Mouse (Mus musculus) midbrain, embryonic 11.5 days (tissue): ENCODE measurements at regions not wholly inside any gene's neighbourhood (a gene's known extent, or its start where the extent isn't known, plus 50 kb on each side); places are given as distances from the start of the nearest gene placed in this dataset.
A peak's percentile ranks its signal among the peaks of the same experiment; 100 is the strongest.

Experiments
- ATAC-seq: fragments of 200-750 bp; cut with Nextera tagmentation; 2 replicates; pipeline ENCODE4 v1.8.0; 2017; ENCODE audit warnings: moderate TSS enrichment, moderate library complexity; ENCODE audit not compliant: low FRiP score
- DNase-seq: peaks from one replicate; pipeline ENCODE4 v3.0.0; 2015; ENCODE audit warnings: low spot score; ENCODE audit errors: missing footprints
- H3K27ac ChIP-seq: fragments of 300-500 bp; sonication (generic); 2 replicates; pipeline ENCODE4 v1.5.1; 2014; ENCODE audit warnings: low read depth, low read length
- H3K27me3 ChIP-seq: fragments of 300-500 bp; sonication (generic); 2 replicates; pipeline ENCODE4 v1.6.1; 2014; ENCODE audit warnings: mild to moderate bottlenecking, low read length, moderate library complexity, mixed read lengths; ENCODE audit not compliant: control insufficient read depth, insufficient read depth
- H3K36me3 ChIP-seq: fragments of 300-500 bp; sonication (generic); 2 replicates; pipeline ENCODE4 v1.6.1; 2014; ENCODE audit warnings: mild to moderate bottlenecking, low read length, moderate library complexity, mixed read lengths; ENCODE audit not compliant: control insufficient read depth, insufficient read depth
- H3K4me1 ChIP-seq: fragments of 300-500 bp; sonication (generic); 2 replicates; pipeline ENCODE4 v1.6.1; 2014; ENCODE audit warnings: low read length; ENCODE audit not compliant: control insufficient read depth, insufficient read depth
- H3K4me2 ChIP-seq: fragments of 300-500 bp; sonication (generic); 2 replicates; pipeline ENCODE4 v1.6.1; 2014; ENCODE audit warnings: mild to moderate bottlenecking, moderate library complexity
- H3K4me3 ChIP-seq: fragments of 300-500 bp; sonication (generic); 2 replicates; pipeline ENCODE4 v1.5.1; 2014; ENCODE audit warnings: low read depth, low read length
- H3K9ac ChIP-seq: fragments of 300-500 bp; sonication (generic); 2 replicates; pipeline ENCODE4 v1.6.1; 2014; ENCODE audit warnings: low read length
- H3K9me3 ChIP-seq: fragments of 300-500 bp; sonication (generic); 2 replicates; pipeline ENCODE4 v1.6.1; 2016; ENCODE audit warnings: low read length; ENCODE audit not compliant: control insufficient read depth
- WGBS: fragments of 180-500 bp; shearing (Covaris S2); extraction: QIAGEN DNeasy Blood & Tissue Kit; methylation state at CpG from one replicate; pipeline ENCODE4 v1.1.7; 2014; 5-methylcytosine and 5-hydroxymethylcytosine counted together

GRCm38 (mm10) chr6:51207587-51208361 is 224.7 kb upstream of the Nfe2l3 start:
- H3K36me3 ChIP-seq = no peaks in the 10 kb centered on the region
- H3K4me2 ChIP-seq = peak overlapping the region; percentile 46
- ATAC-seq (peak; percentile 71), DNase-seq (peak; percentile 92)
- H3K9me3 ChIP-seq = no peaks in the 10 kb centered on the region
- H3K4me1 ChIP-seq = peaks cover 12% of the 10 kb centered on the region
- H3K4me3 ChIP-seq = 0 out of 2 replicates have a peak overlapping the region, but pooled peaks have one; percentile 7
- H3K27ac ChIP-seq = peak overlapping the region; percentile 67
- 1% methylated on average over 21 of the region's 21 CpGs for WGBS
- H3K9ac ChIP-seq = peak overlapping the region; percentile 40
- peaks cover 10% of the 10 kb centered on the region for H3K27me3 ChIP-seq

- H3K9ac ChIP-seq = no peak overlapping the region
- H3K4me3 ChIP-seq = no peak overlapping the region
- no peaks in the 10 kb centered on the region for H3K9me3 ChIP-seq
- no peak overlapping the region for H3K4me2 ChIP-seq
- H3K4me1 ChIP-seq = peaks cover 12% of the 10 kb centered on the region
- peaks cover 10% of the 10 kb centered on the region for H3K27me3 ChIP-seq
- H3K27ac ChIP-seq = no peak overlapping the region
- peak; percentile 96 for DNase-seq
- H3K36me3 ChIP-seq = no peaks in the 10 kb centered on the region
- 2% methylated on average over 5 of the region's 6 CpGs for WGBS
- ATAC-seq = 0 out of 2 replicates have a peak, but pooled peaks have one; percentile 69
Observed at GRCm38 (mm10) chr6:51208660-51209396, 223.6 kb upstream of the Nfe2l3 start.

- WGBS = 72% methylated on average over 7 of the region's 7 CpGs
- H3K4me2 ChIP-seq = no peak overlapping the region
- H3K4me3 ChIP-seq = no peak overlapping the region
- DNase-seq = peak; percentile 74
- no peaks in the 10 kb centered on the region for H3K9me3 ChIP-seq
- H3K36me3 ChIP-seq = no peaks in the 10 kb centered on the region
- peaks cover 12% of the 10 kb centered on the region for H3K4me1 ChIP-seq
- H3K9ac ChIP-seq = no peak overlapping the region
- ATAC-seq = no peak
- H3K27me3 ChIP-seq = peaks cover 10% of the 10 kb centered on the region
- H3K27ac ChIP-seq = no peak overlapping the region
Observed at GRCm38 (mm10) chr6:51211418-51211817, 221.1 kb upstream of the Nfe2l3 start.

- WGBS = 89% methylated on average over 8 of the region's 8 CpGs
- ATAC-seq = no peak
- no peaks in the 10 kb centered on the region for H3K36me3 ChIP-seq
Observed at GRCm38 (mm10) chr6:51212216-51212615, 220.3 kb upstream of the Nfe2l3 start.

GRCm38 (mm10) chr6:51215371-51215770 is 217.1 kb upstream of the Nfe2l3 start:
- no peak overlapping the region for H3K9ac ChIP-seq
- no peak overlapping the region for H3K4me3 ChIP-seq
- H3K4me1 ChIP-seq = no peaks in the 10 kb centered on the region
- WGBS = 90% methylated on average over 10 of the region's 10 CpGs
- H3K27ac ChIP-seq = no peak overlapping the region
- H3K36me3 ChIP-seq = no peaks in the 10 kb centered on the region
- H3K9me3 ChIP-seq = no peaks in the 10 kb centered on the region
- no peak for ATAC-seq
- no peak overlapping the region for H3K4me2 ChIP-seq
- no peaks in the 10 kb centered on the region for H3K27me3 ChIP-seq
- DNase-seq = no peak

More at GRCm38 (mm10) chr6:51212216-51212615, 220.3 kb upstream of the Nfe2l3 start:
- Histone ChIP-seq H3K4me1 (peaks cover 8% of the 10 kb centered on the region), H3K9me3 (no peaks in the 10 kb centered on the region), H3K9ac (no peak overlapping the region), H3K27ac (no peak overlapping the region), H3K4me2 (no peak overlapping the region), H3K27me3 (peaks cover 6% of the 10 kb centered on the region; the same call in 1 of the 2 replicates), H3K4me3 (no peak overlapping the region)
- peak; percentile 80 for DNase-seq

- H3K27ac ChIP-seq = no peak overlapping the region
- WGBS = 58% methylated on average over 8 of the region's 8 CpGs
- H3K27me3 ChIP-seq = no peaks in the 10 kb centered on the region
- no peak overlapping the region for H3K9ac ChIP-seq
- H3K4me3 ChIP-seq = no peak overlapping the region
- no peaks in the 10 kb centered on the region for H3K36me3 ChIP-seq
- no peaks in the 10 kb centered on the region for H3K4me1 ChIP-seq
- no peak for DNase-seq
- H3K9me3 ChIP-seq = no peaks in the 10 kb centered on the region
- no peak overlapping the region for H3K4me2 ChIP-seq
- no peak for ATAC-seq
Observed at GRCm38 (mm10) chr6:51216472-51216871, 216.0 kb upstream of the Nfe2l3 start.

GRCm38 (mm10) chr6:51219691-51220090 is 212.8 kb upstream of the Nfe2l3 start:
- Histone ChIP-seq H3K27ac (no peak overlapping the region), H3K4me2 (no peak overlapping the region), H3K36me3 (no peaks in the 10 kb centered on the region), H3K4me1 (no peaks in the 10 kb centered on the region), H3K9ac (no peak overlapping the region), H3K9me3 (no peaks in the 10 kb centered on the region), H3K4me3 (no peak overlapping the region), H3K27me3 (no peaks in the 10 kb centered on the region)
- peak; percentile 51 for DNase-seq
- 90% methylated on average over 12 of the region's 12 CpGs for WGBS
- no peak for ATAC-seq

- no peaks in the 10 kb centered on the region for H3K36me3 ChIP-seq
- DNase-seq (peak; percentile 77), ATAC-seq (no peak)
- no peaks in the 10 kb centered on the region for H3K4me1 ChIP-seq
- no peak overlapping the region for H3K9ac ChIP-seq
- WGBS = 71% methylated on average over 4 of the region's 4 CpGs
- H3K27me3 ChIP-seq = no peaks in the 10 kb centered on the region
- H3K27ac ChIP-seq = no peak overlapping the region
- H3K9me3 ChIP-seq = no peaks in the 10 kb centered on the region
- H3K4me3 ChIP-seq = no peak overlapping the region
- no peak overlapping the region for H3K4me2 ChIP-seq
Observed at GRCm38 (mm10) chr6:51220778-51221177, 211.7 kb upstream of the Nfe2l3 start.

- H3K27me3 ChIP-seq = no peaks in the 10 kb centered on the region
- H3K9me3 ChIP-seq = no peaks in the 10 kb centered on the region
- ATAC-seq (no peak), DNase-seq (no peak)
- H3K4me3 ChIP-seq = no peak overlapping the region
- no peak overlapping the region for H3K9ac ChIP-seq
- H3K4me2 ChIP-seq = no peak overlapping the region
- no peaks in the 10 kb centered on the region for H3K36me3 ChIP-seq
- no peak overlapping the region for H3K27ac ChIP-seq
- H3K4me1 ChIP-seq = no peaks in the 10 kb centered on the region
- 94% methylated on average over 11 of the region's 11 CpGs for WGBS
Observed at GRCm38 (mm10) chr6:51236077-51236740, 196.3 kb upstream of the Nfe2l3 start.
